Mouse (Mus musculus) kidney, adult 11 months (tissue): ENCODE data around the gene Dthd1.

ENCODE experiments used
- DNase-seq: peaks from one replicate; pipeline ENCODE4 v3.0.0; 2022

Dthd1 gene

GRCm38 (mm10) chr5:62813402-62814071, at the start of gene Dthd1:
TSS of gene Dthd1 (plus strand) at chr5:62813823.
- no peak for DNase-seq

- peak; percentile 15 for DNase-seq
Observed at GRCm38 (mm10) chr5:62764161-62764560, 49.5 kb upstream of the Dthd1 start.

GRCm38 (mm10) chr5:62765459-62765783, 48.2 kb upstream of the Dthd1 start:
- no peak for DNase-seq

GRCm38 (mm10) chr5:62765784-62766701, 47.6 kb upstream of the Dthd1 start, which contains the start of gene Arap2:
TSS of gene Arap2 (minus strand) at chr5:62766159.
- peak; percentile 65 for DNase-seq

- DNase-seq, result no peak
Observed at GRCm38 (mm10) chr5:62771775-62772599, 41.6 kb upstream of the Dthd1 start.

GRCm38 (mm10) chr5:62777804-62778203, 35.8 kb upstream of the Dthd1 start:
- no peak for DNase-seq

GRCm38 (mm10) chr5:62778682-62779081, 34.9 kb upstream of the Dthd1 start:
- DNase-seq, result no peak

GRCm38 (mm10) chr5:62786809-62787208, 26.8 kb upstream of the Dthd1 start:
- no peak for DNase-seq

GRCm38 (mm10) chr5:62790921-62791564, 22.6 kb upstream of the Dthd1 start:
- DNase-seq, result no peak

GRCm38 (mm10) chr5:62792776-62793175, 20.8 kb upstream of the Dthd1 start:
- no peak for DNase-seq

GRCm38 (mm10) chr5:62814072-62814414, 420 bp downstream of the Dthd1 start:
- DNase-seq, result no peak

GRCm38 (mm10) chr5:62815741-62816140, 2.1 kb downstream of the Dthd1 start:
- no peak for DNase-seq

- no peak for DNase-seq
Observed at GRCm38 (mm10) chr5:62819567-62819966, 5.9 kb downstream of the Dthd1 start.

- no peak for DNase-seq
Observed at GRCm38 (mm10) chr5:62820363-62821271, 7.0 kb downstream of the Dthd1 start.

- DNase-seq, result no peak
Observed at GRCm38 (mm10) chr5:62842955-62843730, 29.5 kb downstream of the Dthd1 start.

GRCm38 (mm10) chr5:62846571-62847131, 33.0 kb downstream of the Dthd1 start:
- DNase-seq, result no peak

- no peak for DNase-seq
Observed at GRCm38 (mm10) chr5:62851337-62851736, 37.7 kb downstream of the Dthd1 start.

GRCm38 (mm10) chr5:62854361-62854844, 40.8 kb downstream of the Dthd1 start:
- DNase-seq, result no peak

- DNase-seq, result no peak
Observed at GRCm38 (mm10) chr5:62857502-62857901, 43.9 kb downstream of the Dthd1 start.

- DNase-seq, result no peak
Observed at GRCm38 (mm10) chr5:62858282-62858681, 44.7 kb downstream of the Dthd1 start.
